Mouse (Mus musculus): ENCODE results near the gene Ncs1.

Gene Ncs1

DNA sequence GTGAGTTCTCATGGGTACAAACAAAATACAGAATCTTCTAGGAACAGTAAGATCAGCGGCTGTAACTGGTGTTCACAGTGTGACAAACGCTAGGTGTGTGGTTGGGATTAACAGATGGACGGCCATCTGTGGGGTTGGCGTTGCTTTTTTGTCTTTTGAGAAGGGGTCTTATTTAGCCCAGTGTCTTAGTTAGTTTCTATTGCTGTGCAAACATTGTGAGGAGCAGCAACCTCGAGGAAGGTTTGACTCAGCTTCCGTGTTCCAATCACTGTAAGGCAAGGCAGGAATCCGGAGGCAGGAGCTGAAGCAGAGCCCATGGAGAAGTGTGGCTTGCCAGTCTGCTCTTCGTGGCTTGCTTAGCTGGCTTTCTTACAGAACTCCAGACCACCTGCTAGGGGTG, 35.5 kb downstream of the Ncs1 start:
- H3K27me3 ChIP-seq (ENCODE audit: control insufficient read depth, insufficient read depth, low read length, poor library complexity, severe bottlenecking), result no peaks in the 10 kb centered on the region
- no peaks in the 10 kb centered on the region for H3K36me3 ChIP-seq (ENCODE audit: control insufficient read depth, insufficient read depth, low read length, poor library complexity, severe bottlenecking)
- DNase-seq (ENCODE audit: low read depth, low spot score), result no peak

DNA sequence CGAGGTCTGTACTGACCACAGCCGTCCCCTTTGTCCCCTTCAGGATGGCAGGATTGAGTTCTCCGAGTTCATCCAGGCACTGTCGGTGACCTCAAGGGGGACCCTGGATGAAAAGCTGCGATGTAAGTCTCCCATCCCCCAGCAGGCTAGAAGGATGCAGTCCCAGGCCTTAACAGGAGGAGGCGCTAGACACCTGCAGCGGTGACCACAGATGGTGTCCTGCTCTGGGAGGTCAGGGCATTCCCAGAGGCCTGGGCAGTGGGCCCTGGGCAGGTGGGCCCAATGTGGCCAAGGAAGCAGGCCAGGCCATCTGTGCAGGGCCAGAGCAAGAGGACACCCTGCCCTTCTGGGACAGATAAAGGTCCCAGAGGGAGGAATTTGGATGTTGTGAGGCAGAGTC, 36.6 kb downstream of the Ncs1 start:
- no peak for DNase-seq (ENCODE audit: low read depth, low spot score)
- Histone ChIP-seq H3K27me3 (ENCODE audit: control insufficient read depth, insufficient read depth, low read length, poor library complexity, severe bottlenecking) (no peaks in the 10 kb centered on the region), H3K36me3 (ENCODE audit: control insufficient read depth, insufficient read depth, low read length, poor library complexity, severe bottlenecking) (no peaks in the 10 kb centered on the region)

GRCm38 (mm10) chr2:31282880-31283279, 37.3 kb downstream of the Ncs1 start:
- H3K36me3 ChIP-seq (ENCODE audit: control insufficient read depth, insufficient read depth, low read length, poor library complexity, severe bottlenecking), result no peaks in the 10 kb centered on the region
- no peak for DNase-seq (ENCODE audit: low read depth, low spot score)

GRCm38 (mm10) chr2:31284531-31284930, 38.9 kb downstream of the Ncs1 start:
- H3K27me3 ChIP-seq (ENCODE audit: control insufficient read depth, insufficient read depth, low read length, poor library complexity, severe bottlenecking), result no peaks in the 10 kb centered on the region
- no peaks in the 10 kb centered on the region for H3K36me3 ChIP-seq (ENCODE audit: control insufficient read depth, insufficient read depth, low read length, poor library complexity, severe bottlenecking)
- DNase-seq (ENCODE audit: low read depth, low spot score), result no peak

More at GRCm38 (mm10) chr2:31282880-31283279, 37.3 kb downstream of the Ncs1 start:
- H3K27me3 ChIP-seq (ENCODE audit: control insufficient read depth, insufficient read depth, low read length, poor library complexity, severe bottlenecking), result no peaks in the 10 kb centered on the region

DNA sequence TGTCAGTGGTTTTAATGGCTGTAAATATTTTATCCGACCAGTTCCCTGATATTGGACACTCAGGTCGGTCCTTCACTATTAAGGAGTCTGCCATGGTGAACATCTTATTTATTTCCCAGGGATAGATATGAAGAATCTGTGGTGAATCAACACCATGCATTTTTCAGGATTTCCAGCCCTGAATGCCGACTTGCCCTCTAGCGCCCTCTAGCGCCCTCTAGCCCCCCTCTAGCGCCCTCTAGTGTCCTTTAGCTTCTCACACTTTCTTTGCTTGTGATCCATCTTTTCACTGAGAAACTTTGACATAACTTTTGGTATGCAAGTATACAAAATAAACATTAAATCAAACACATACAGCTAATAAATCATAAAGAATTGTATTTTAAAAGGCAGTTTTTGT, 45.8 kb downstream of the Ncs1 start:
- DNase-seq (ENCODE audit: low read depth, low spot score), result peak; percentile 74
- H3K36me3 ChIP-seq (ENCODE audit: control insufficient read depth, insufficient read depth, low read length, poor library complexity, severe bottlenecking), result no peaks in the 10 kb centered on the region
- H3K27me3 ChIP-seq (ENCODE audit: control insufficient read depth, insufficient read depth, low read length, poor library complexity, severe bottlenecking), result no peaks in the 10 kb centered on the region

DNA sequence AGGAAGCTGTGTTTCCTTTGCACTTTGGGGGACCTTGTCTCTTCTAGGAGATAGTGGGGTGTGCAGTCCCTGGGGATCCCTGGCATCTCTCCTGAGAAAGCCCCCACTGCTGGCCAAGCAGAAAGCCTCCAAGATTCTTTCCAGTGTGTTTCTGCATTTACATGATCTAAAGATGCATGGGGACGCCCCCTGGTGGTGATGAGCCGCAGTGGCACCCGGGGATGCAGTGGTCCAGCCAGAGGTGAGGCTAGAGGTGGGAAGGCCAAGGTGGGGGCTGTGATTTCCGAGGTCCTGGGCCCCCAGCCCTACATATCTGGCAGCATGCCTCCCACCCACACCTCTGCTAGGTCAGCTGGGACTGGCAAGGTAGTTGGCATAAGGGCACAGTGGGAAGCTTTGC, 49.4 kb downstream of the Ncs1 start:
- peak; percentile 81 for DNase-seq (ENCODE audit: low read depth, low spot score)
- Histone ChIP-seq H3K36me3 (ENCODE audit: control insufficient read depth, insufficient read depth, low read length, poor library complexity, severe bottlenecking) (no peaks in the 10 kb centered on the region), H3K27me3 (ENCODE audit: control insufficient read depth, insufficient read depth, low read length, poor library complexity, severe bottlenecking) (no peaks in the 10 kb centered on the region)

- Histone ChIP-seq H3K27me3 (ENCODE audit: control insufficient read depth, insufficient read depth, low read length, poor library complexity, severe bottlenecking) (no peaks in the 10 kb centered on the region), H3K36me3 (ENCODE audit: control insufficient read depth, insufficient read depth, low read length, poor library complexity, severe bottlenecking) (no peaks in the 10 kb centered on the region)
- DNase-seq (ENCODE audit: low read depth, low spot score), result no peak
Measured at GRCm38 (mm10) chr2:31296395-31296794, 50.8 kb downstream of the Ncs1 start.

DNA sequence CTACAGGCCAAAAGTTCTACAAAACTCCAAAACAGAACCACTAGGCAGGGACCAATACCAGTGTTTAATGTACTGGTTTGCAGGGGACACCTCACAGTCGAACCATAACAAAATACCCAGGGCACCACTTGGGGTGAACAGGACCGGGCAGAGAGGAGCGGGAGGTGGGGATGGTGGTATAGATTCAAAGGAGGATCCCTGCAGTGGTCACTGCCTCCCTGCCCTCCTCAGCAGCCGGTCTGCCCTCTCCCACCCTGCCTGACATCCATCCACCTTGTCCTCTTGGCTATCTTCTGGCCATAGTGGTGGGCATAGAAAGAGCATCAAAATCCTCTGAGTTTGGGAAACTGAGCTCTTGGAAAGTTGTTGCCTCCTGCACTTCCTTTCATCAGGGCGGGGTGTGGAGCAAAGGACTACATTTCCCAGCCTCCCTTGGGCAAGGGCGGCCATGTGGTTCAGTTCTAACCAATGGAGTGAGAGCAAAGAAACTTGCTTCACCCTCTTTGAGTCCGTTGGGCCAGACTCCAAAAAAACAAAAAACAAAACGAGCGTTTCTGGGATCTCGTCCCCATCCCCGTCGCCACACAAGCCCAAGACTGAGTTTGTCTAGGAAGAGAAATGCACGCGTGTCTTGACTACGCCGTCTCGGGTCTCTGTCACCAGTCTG, 52.1 kb downstream of the Ncs1 start:
- Histone ChIP-seq H3K27me3 (ENCODE audit: control insufficient read depth, insufficient read depth, low read length, poor library complexity, severe bottlenecking) (no peaks in the 10 kb centered on the region), H3K36me3 (ENCODE audit: control insufficient read depth, insufficient read depth, low read length, poor library complexity, severe bottlenecking) (no peaks in the 10 kb centered on the region)
- DNase-seq (ENCODE audit: low read depth, low spot score), result peak; percentile 54

- Histone ChIP-seq H3K36me3 (ENCODE audit: control insufficient read depth, insufficient read depth, low read length, poor library complexity, severe bottlenecking) (no peaks in the 10 kb centered on the region), H3K27me3 (ENCODE audit: control insufficient read depth, insufficient read depth, low read length, poor library complexity, severe bottlenecking) (no peaks in the 10 kb centered on the region)
- DNase-seq (ENCODE audit: low read depth, low spot score), result no peak
Measured at GRCm38 (mm10) chr2:31298814-31299213, 53.2 kb downstream of the Ncs1 start.

DNA sequence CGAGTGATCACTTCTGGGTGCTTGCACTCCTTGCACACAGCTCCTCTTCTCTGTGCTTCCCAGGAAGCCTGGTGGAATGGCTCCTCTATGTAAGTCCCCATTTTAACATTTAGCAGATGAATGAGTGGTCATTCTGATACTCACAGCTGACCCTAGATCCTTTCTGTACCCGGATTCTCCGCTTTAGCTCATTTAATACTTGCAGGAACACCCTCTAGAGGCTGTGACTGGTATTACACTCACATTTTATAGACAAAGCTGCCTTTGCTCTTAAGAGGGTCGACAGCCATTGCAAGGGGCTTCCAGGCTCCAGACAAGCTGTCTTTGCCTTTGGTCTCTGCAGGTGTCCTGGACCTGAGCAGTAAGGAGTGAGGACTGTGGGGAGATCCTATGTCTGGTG, 53.6 kb downstream of the Ncs1 start:
- Histone ChIP-seq H3K27me3 (ENCODE audit: control insufficient read depth, insufficient read depth, low read length, poor library complexity, severe bottlenecking) (no peaks in the 10 kb centered on the region), H3K36me3 (ENCODE audit: control insufficient read depth, insufficient read depth, low read length, poor library complexity, severe bottlenecking) (no peaks in the 10 kb centered on the region)
- DNase-seq (ENCODE audit: low read depth, low spot score), result peak; percentile 74

- no peak for DNase-seq (ENCODE audit: low read depth, low spot score)
- H3K27me3 ChIP-seq (ENCODE audit: control insufficient read depth, insufficient read depth, low read length, poor library complexity, severe bottlenecking), result no peaks in the 10 kb centered on the region
- no peaks in the 10 kb centered on the region for H3K36me3 ChIP-seq (ENCODE audit: control insufficient read depth, insufficient read depth, low read length, poor library complexity, severe bottlenecking)
Measured at GRCm38 (mm10) chr2:31299996-31300395, 54.4 kb downstream of the Ncs1 start.

DNA sequence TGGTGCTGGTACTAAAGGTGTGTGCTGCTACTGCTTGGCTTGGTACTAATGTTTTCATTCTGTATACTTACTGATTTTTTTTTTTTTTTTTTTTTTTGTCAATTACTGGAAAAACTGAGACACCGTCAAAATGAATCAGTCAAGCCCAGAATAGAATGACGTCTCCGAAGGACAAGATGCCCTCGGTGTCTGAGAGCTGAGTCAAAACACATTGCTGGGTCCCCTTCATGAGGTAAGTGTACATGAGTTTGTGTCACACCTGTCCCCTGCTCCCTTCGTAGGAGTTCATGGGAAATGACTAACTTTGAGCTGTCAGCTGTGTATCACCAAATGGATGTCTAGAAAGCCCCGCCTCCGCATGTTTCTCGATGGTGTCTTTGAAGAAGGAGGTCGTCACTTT, 57.6 kb downstream of the Ncs1 start:
- no peak for DNase-seq (ENCODE audit: low read depth, low spot score)
- no peaks in the 10 kb centered on the region for H3K27me3 ChIP-seq (ENCODE audit: control insufficient read depth, insufficient read depth, low read length, poor library complexity, severe bottlenecking)

GRCm38 (mm10) chr2:31304191-31304590, 58.6 kb downstream of the Ncs1 start:
- Histone ChIP-seq H3K27me3 (ENCODE audit: control insufficient read depth, insufficient read depth, low read length, poor library complexity, severe bottlenecking) (no peaks in the 10 kb centered on the region), H3K36me3 (ENCODE audit: control insufficient read depth, insufficient read depth, low read length, poor library complexity, severe bottlenecking) (no peaks in the 10 kb centered on the region)
- no peak for DNase-seq (ENCODE audit: low read depth, low spot score)

More for the DNA sequence above, 57.6 kb downstream of the Ncs1 start:
- no peaks in the 10 kb centered on the region for H3K36me3 ChIP-seq (ENCODE audit: control insufficient read depth, insufficient read depth, low read length, poor library complexity, severe bottlenecking)

DNA sequence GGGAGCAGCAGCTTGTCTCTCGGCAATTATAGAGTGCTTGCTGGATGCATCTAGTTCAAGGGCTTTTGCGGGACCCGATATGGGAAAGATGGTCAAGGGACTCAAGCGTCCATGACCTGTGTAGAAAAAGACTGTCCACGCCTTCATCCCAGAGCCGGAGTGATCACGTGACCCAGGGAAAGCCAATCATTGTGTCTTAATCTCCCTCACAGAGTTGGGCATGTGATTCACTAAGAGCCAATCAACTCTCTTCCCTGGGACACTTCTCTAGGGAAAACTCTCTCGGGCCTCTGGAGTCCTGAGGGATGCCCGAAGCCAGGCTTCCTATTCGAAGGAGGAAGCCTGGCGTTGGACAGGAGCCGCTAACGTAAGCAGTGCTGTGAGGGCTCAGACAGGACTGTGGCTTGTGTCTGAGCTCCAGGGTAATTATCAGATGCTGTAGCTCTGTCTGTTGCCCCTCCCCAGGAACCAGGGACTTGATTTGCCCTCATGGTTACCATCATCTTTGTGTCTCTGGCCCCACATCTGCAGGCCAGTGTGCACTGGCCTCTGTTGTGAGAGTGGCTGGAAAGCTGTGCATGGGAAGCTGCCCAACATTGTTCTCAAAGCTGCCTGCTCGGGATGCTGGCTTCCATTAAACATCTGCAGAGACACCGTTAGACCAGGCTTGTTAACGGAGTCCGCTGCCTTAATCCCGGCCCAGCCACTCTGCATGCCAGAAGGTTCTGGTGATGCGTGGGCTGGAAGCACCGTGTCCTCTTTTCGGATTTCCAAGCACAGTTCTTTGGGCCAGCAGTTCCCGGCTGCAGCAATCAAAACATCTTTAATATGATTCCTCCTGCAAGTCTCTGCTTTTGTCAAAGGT, 59.4 kb downstream of the Ncs1 start:
- H3K36me3 ChIP-seq (ENCODE audit: control insufficient read depth, insufficient read depth, low read length, poor library complexity, severe bottlenecking), result no peaks in the 10 kb centered on the region
- no peaks in the 10 kb centered on the region for H3K27me3 ChIP-seq (ENCODE audit: control insufficient read depth, insufficient read depth, low read length, poor library complexity, severe bottlenecking)
- no peak for DNase-seq (ENCODE audit: low read depth, low spot score)

- DNase-seq (ENCODE audit: low read depth, low spot score), result peak; percentile 56
- no peaks in the 10 kb centered on the region for H3K36me3 ChIP-seq (ENCODE audit: control insufficient read depth, insufficient read depth, low read length, poor library complexity, severe bottlenecking)
- no peaks in the 10 kb centered on the region for H3K27me3 ChIP-seq (ENCODE audit: control insufficient read depth, insufficient read depth, low read length, poor library complexity, severe bottlenecking)
Measured at GRCm38 (mm10) chr2:31305684-31306083, 60.1 kb downstream of the Ncs1 start.
